Mouse (Mus musculus) stomach, postnatal 0 days (tissue): ENCODE data around the gene Dctn3. TPM values are rescaled to one million over a fixed set of nuclear protein-coding genes. Genes with fewer than 3 reads are reported as not detected.

ENCODE experiments used
- ATAC-seq: fragments of 200-750 bp; cut with Nextera tagmentation; 2 replicates; pipeline ENCODE4 v1.8.0; 2017; ENCODE audit not compliant: low FRiP score, low TSS enrichment
- DNase-seq: peaks from one replicate; pipeline ENCODE4 v3.0.0-alpha.2; 2016; ENCODE audit warnings: low spot score
- H3K27ac ChIP-seq: fragments of 300-500 bp; sonication (generic); replicated peaks from 2 replicates; pipeline ENCODE4 v1.5.1; 2014; ENCODE audit warnings: mild to moderate bottlenecking, control low read depth
- H3K27me3 ChIP-seq: fragments of 300-500 bp; sonication (generic); 2 replicates; pipeline ENCODE4 v1.6.1; 2014; ENCODE audit warnings: low read length; ENCODE audit not compliant: control insufficient read depth, insufficient read depth
- H3K36me3 ChIP-seq: fragments of 300-500 bp; sonication (generic); 2 replicates; pipeline ENCODE4 v1.6.1; 2014; ENCODE audit warnings: low read length, mixed read lengths; ENCODE audit not compliant: control insufficient read depth, insufficient read depth
- H3K4me1 ChIP-seq: fragments of 300-500 bp; sonication (generic); replicated peaks from 2 replicates; pipeline ENCODE4 v1.6.1; 2014; ENCODE audit warnings: antibody characterized with exemption; ENCODE audit not compliant: control insufficient read depth, insufficient read depth
- H3K4me2 ChIP-seq: fragments of 300-500 bp; sonication (generic); replicated peaks from 2 replicates; pipeline ENCODE4 v1.6.1; 2014; ENCODE audit warnings: low read depth, mild to moderate bottlenecking, control low read depth, moderate library complexity
- H3K4me3 ChIP-seq: fragments of 300-500 bp; sonication (generic); 2 replicates; pipeline ENCODE4 v1.5.1; 2014; ENCODE audit warnings: low read depth, low read length, control low read depth
- H3K9ac ChIP-seq: fragments of 300-500 bp; sonication (generic); 2 replicates; pipeline ENCODE4 v1.6.1; 2014; ENCODE audit warnings: mild to moderate bottlenecking, low read length, control low read depth, mixed read lengths
- H3K9me3 ChIP-seq: fragments of 300-500 bp; sonication (generic); 2 replicates; pipeline ENCODE4 v1.6.1; 2016; ENCODE audit warnings: low read length; ENCODE audit not compliant: control insufficient read depth
- CTCF ChIP-seq: IDR thresholded peaks from 2 replicates; pipeline ENCODE4 v1.5.1; 2016; ENCODE audit warnings: antibody characterized with exemption, low read depth, mild to moderate bottlenecking, moderate library complexity
- EP300 ChIP-seq: optimal IDR thresholded peaks from 2 replicates; pipeline ENCODE3; 2016; ENCODE audit warnings: antibody characterized with exemption
- WGBS: fragments of 180-500 bp; shearing (Covaris S2); extraction: QIAGEN DNeasy Blood & Tissue Kit; methylation state at CpG from one replicate; pipeline ENCODE4 v1.1.7; 2014; 5-methylcytosine and 5-hydroxymethylcytosine counted together
- polyA plus RNA-seq: library from polyadenylated mRNA; unstranded; fragments of >200 nt; fragmentation: Nextera tagmentation; extraction: Ambion mirVana; gene quantifications from 2 replicates; pipeline ENCODE4 v1.2.1, GENCODE M21; 2015

Dctn3 gene
- polyA plus RNA-seq, 1 experiment from 2014 or later = 129 TPM

DNA sequence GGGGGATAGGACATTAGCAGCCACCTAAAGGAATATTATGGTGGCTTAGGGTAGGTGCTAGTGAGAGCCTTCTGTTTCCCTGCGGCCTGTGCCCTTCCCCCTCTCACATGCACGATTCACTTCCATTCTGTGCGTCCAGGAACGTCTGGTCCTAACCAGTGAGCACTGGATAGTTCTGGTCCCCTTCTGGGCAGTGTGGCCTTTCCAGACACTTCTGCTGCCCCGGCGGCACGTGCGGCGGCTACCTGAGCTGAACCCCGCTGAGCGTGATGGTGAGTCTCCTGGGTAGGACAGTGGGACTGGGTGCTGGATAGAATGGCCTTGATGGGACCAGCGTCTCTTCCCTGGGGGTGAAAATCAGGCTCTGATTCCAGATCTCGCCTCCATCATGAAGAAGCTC, 34.4 kb upstream of the Dctn3 start:
- ATAC-seq (no peak), DNase-seq (no peak)
- peaks cover 5% of the 10 kb centered on the region; the same call in 1 of the 2 replicates for H3K36me3 ChIP-seq
- no peak overlapping the region for H3K9ac ChIP-seq
- no peak overlapping the region for H3K4me3 ChIP-seq
- H3K9me3 ChIP-seq = no peaks in the 10 kb centered on the region
- H3K4me1 ChIP-seq = peaks cover 8% of the 10 kb centered on the region; the same call in 1 of the 2 replicates
- no peaks in the 10 kb centered on the region for H3K27me3 ChIP-seq
- WGBS = 95% methylated on average over 13 of the region's 13 CpGs
- H3K27ac ChIP-seq = no peak overlapping the region
- TF ChIP-seq EP300 (no peak), CTCF (no peak)
- H3K4me2 ChIP-seq = no peak overlapping the region

GRCm38 (mm10) chr4:41756440-41756839, 33.5 kb upstream of the Dctn3 start:
- 0 out of 2 replicates have a peak overlapping the region, but pooled peaks have one; percentile 80 for H3K9ac ChIP-seq
- peaks cover 5% of the 10 kb centered on the region; the same call in 1 of the 2 replicates for H3K36me3 ChIP-seq
- H3K4me3 ChIP-seq = peak overlapping the region; percentile 72
- H3K27ac ChIP-seq = no peak overlapping the region
- DNase-seq (no peak), ATAC-seq (no peak)
- 73% methylated on average over 8 of the region's 8 CpGs for WGBS
- TF ChIP-seq EP300 = no peak
- no peak for TF ChIP-seq CTCF
- H3K4me2 ChIP-seq = peak overlapping the region; percentile 82
- H3K27me3 ChIP-seq = no peaks in the 10 kb centered on the region
- no peaks in the 10 kb centered on the region for H3K9me3 ChIP-seq
- peaks cover 8% of the 10 kb centered on the region; the same call in 1 of the 2 replicates for H3K4me1 ChIP-seq

DNA sequence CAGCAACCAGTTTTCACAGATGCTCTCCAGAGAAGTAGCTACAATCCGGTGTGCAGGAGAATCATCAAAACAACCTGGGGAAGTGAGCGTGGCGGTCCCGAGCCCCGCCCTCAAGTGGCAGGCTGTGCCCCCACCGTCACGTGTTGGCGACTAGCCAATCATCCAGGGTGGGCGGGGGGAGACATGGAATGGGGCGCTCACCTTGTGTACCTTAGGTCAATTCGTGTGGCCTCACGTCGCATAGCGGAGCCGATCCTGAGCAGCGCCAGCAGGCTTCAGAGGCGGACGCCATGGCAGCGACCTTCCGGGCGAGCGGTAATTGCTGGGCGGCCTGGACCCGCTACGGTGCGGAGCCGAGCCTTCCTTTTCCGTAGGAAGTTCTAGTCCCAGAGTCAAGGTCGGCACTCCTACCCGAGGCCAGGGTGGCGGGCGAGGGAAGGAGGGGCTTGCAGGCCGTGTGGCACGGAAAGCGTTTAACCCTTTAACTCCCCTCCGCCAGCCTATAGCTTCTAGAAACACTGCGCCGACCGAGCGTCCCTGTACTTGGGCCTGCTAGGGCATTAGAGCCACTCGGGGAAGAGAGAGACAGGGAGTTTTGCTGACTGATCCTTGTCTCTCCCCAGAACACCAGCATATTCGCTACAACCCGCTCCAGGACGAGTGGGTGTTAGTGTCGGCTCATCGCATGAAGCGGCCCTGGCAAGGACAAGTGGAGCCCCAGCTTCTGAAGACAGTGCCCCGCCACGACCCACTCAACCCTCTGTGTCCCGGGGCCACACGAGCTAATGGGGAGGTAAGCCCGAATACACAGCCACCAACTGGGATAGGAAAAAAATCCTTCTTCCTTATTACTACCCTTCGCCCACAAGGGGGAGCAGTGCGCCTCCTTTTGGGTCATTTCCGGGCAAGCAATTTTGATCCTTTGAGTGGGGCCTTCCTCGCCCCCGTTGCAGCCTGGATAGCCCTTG, 32.7 kb upstream of the Dctn3 start, which contains the start of gene Sigmar1:
Gene Sigmar1, minus strand, starts transcription at position 820 of the 968 bp plus-strand sequence.
- no peaks in the 10 kb centered on the region for H3K9me3 ChIP-seq
- H3K4me2 ChIP-seq = peak within 1 kb of the TSS; percentile 82
- WGBS = under 1% methylated on average over 54 of the region's 57 CpGs
- peaks cover under 1% of the 10 kb centered on the region; the same call in 1 of the 2 replicates for H3K4me1 ChIP-seq
- H3K27me3 ChIP-seq = no peaks in the 10 kb centered on the region
- DNase-seq (peak; percentile 91), ATAC-seq (peak; percentile 73)
- TF ChIP-seq CTCF (peak; percentile 93), EP300 (no peak)
- peaks cover 5% of the 10 kb centered on the region; the same call in 1 of the 2 replicates for H3K36me3 ChIP-seq
- peak within 1 kb of the TSS; percentile 80 for H3K9ac ChIP-seq
- H3K27ac ChIP-seq = peak within 1 kb of the TSS; percentile 86
- H3K4me3 ChIP-seq = peak within 1 kb of the TSS; percentile 72

DNA sequence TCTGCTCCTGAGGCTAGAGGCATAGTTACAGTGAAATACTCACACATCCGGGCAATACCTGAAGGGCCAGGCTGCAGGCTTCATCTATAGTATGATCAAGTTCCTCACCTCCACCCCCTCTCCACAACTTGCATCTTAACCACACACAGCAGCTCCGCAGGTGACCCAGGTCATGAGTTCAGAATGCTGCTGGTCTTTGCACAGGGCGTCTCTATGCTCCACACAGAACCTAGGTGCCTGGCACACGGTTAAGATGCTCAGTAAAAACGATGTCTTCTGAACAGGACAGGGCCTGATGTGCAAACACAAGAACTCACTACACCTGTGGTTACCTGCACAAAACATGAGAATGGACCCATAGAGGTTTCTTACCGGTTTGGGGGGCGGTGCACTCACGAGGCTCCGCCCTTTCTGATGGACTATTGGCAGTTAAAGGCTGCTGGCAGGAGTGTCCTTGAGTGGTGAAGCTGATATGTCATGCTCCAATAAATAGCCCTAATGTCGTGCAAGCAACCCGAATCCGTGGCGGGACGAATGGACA, 31.9 kb upstream of the Dctn3 start, which contains the start of gene Galt:
Gene Galt, plus strand, starts transcription at position 432 of the 541 bp plus-strand sequence.
- Histone ChIP-seq H3K4me2 (peak within 1 kb of the TSS; percentile 82), H3K27me3 (no peaks in the 10 kb centered on the region), H3K9me3 (no peaks in the 10 kb centered on the region), H3K36me3 (peaks cover 5% of the 10 kb centered on the region; the same call in 1 of the 2 replicates), H3K4me1 (no peaks in the 10 kb centered on the region; the same call in 1 of the 2 replicates), H3K9ac (peak within 1 kb of the TSS; percentile 80), H3K27ac (peak within 1 kb of the TSS; percentile 86), H3K4me3 (peak within 1 kb of the TSS; percentile 72)
- WGBS = 13% methylated on average over 14 of the region's 14 CpGs
- peak; percentile 68 for ATAC-seq
- DNase-seq = no peak
- TF ChIP-seq EP300 (no peak), CTCF (no peak)

DNA sequence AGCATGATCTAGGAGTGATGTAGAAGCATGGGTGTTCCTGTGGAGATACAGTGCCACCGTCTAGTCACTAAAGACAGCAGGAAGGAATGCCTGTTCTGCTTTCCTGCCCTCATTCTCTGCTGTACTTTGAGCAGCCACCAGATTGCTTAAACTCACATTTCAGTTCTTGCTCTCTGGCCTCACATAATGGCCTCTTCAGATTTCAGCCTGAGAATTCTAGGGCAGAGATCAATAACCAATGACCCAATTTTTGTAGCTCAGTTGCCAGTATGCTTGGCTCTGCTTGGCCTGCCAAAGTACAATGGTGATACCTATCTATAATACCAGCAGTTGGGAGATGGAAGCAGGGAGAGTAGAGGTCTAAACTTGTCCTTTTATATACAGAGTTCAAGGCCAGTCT, 22.1 kb upstream of the Dctn3 start:
- H3K9ac ChIP-seq = no peak overlapping the region
- no peaks in the 10 kb centered on the region for H3K9me3 ChIP-seq
- H3K4me2 ChIP-seq = no peak overlapping the region
- H3K27ac ChIP-seq = no peak overlapping the region
- no peak for ATAC-seq
- WGBS = 83% methylated on average over 1 of the region's 1 CpGs
- no peaks in the 10 kb centered on the region for H3K27me3 ChIP-seq
- H3K36me3 ChIP-seq = no peaks in the 10 kb centered on the region
- no peak for TF ChIP-seq EP300
- no peak for TF ChIP-seq CTCF
- peaks cover 4% of the 10 kb centered on the region; the same call in 1 of the 2 replicates for H3K4me1 ChIP-seq
- DNase-seq = no peak
- no peak overlapping the region for H3K4me3 ChIP-seq
